Mouse (Mus musculus): ENCODE measurements at regions not wholly inside any gene's neighbourhood (a gene's known extent, or its start where the extent isn't known, plus 50 kb on each side); places are given as distances from the start of the nearest gene placed in this dataset.
A peak's percentile ranks its signal among the peaks of the same experiment; 100 is the strongest.
"Not testable (repeated sequence)": the region's sequence is repeated elsewhere in the genome, so short reads cannot be mapped to it uniquely, and the experiment has no call there.

- TF ChIP-seq CTCF (IDR thresholded peaks at IDR 0.05) = no peak
- Histone ChIP-seq H3K27ac (no peak overlapping the region), H3K4me3 (no peak overlapping the region)
- DNase-seq (ENCODE audit: extremely low spot score in 1 of 2, low spot score in 2 of 2) = no peak
- intact Hi-C loops (cut with DNase I) = no loop called here
These were observed 1103.9 kb downstream of the Ndufa4 start for GRCm38 (mm10) chr6:10803383-10803782.

- peak overlapping the region; percentile 54; the same call in 1 of the 2 replicates for H3K27ac ChIP-seq
- TF ChIP-seq CTCF (IDR thresholded peaks at IDR 0.05) = no peak
- no peak overlapping the region for H3K4me3 ChIP-seq
- intact Hi-C loops (cut with DNase I) = no loop called here
- no peak for DNase-seq (ENCODE audit: extremely low spot score in 1 of 2, low spot score in 2 of 2)
These were observed 1148.5 kb downstream of the Ndufa4 start for GRCm38 (mm10) chr6:10758620-10759311.

GRCm38 (mm10) chr6:10758051-10758450, 1149.2 kb downstream of the Ndufa4 start:
- Histone ChIP-seq H3K4me3 (no peak overlapping the region), H3K27ac (peak overlapping the region; percentile 54; the same call in 1 of the 2 replicates)
- TF ChIP-seq CTCF (IDR thresholded peaks at IDR 0.05) = no peak
- intact Hi-C loops (cut with DNase I) = no loop called here
- DNase-seq (ENCODE audit: extremely low spot score in 1 of 2, low spot score in 2 of 2) = no peak

GRCm38 (mm10) chr6:10744056-10744455, 1163.2 kb downstream of the Ndufa4 start:
- TF ChIP-seq CTCF (IDR thresholded peaks at IDR 0.05) = no peak
- no peak overlapping the region for H3K4me3 ChIP-seq
- H3K27ac ChIP-seq = no peak overlapping the region
- intact Hi-C loops (cut with DNase I) = no loop called here
- no peak for DNase-seq (ENCODE audit: extremely low spot score in 1 of 2, low spot score in 2 of 2)

GRCm38 (mm10) chr6:10722566-10722965, 1184.7 kb downstream of the Ndufa4 start:
- intact Hi-C loops (cut with DNase I) = no loop called here
- no peak for TF ChIP-seq CTCF (IDR thresholded peaks at IDR 0.05)
- no peak for DNase-seq (ENCODE audit: extremely low spot score in 1 of 2, low spot score in 2 of 2)
- Histone ChIP-seq H3K4me3 (no peak overlapping the region), H3K27ac (no peak overlapping the region)

GRCm38 (mm10) chr6:10690526-10690925, 1216.8 kb downstream of the Ndufa4 start:
- peak in 1 of 2 experiments; percentile 12 for DNase-seq (ENCODE audit: extremely low spot score in 1 of 2, low spot score in 2 of 2)
- H3K27ac ChIP-seq; intact Hi-C loops (cut with DNase I); H3K4me3 ChIP-seq: not testable (repeated sequence)
